Mouse (Mus musculus) lung, postnatal 0 days (tissue): Measurements from ENCODE around the gene F5.
"Not testable (repeated sequence)": the region's sequence is repeated elsewhere in the genome, so short reads cannot be mapped to it uniquely, and the experiment has no call there.

Experiments
- CTCF ChIP-seq: IDR thresholded peaks from 2 replicates; pipeline ENCODE4 v1.5.1; 2016; ENCODE audit warnings: antibody characterized with exemption, mild to moderate bottlenecking
- EP300 ChIP-seq: IDR thresholded peaks from 2 replicates; pipeline ENCODE4 v1.6.1; 2016; ENCODE audit warnings: antibody characterized with exemption, mild to moderate bottlenecking, control low read depth

GRCm38 (mm10) chr1:164231937-164232570 is 80.4 kb downstream of the F5 start:
- TF ChIP-seq CTCF, EP300: not testable (repeated sequence)
